Mouse (Mus musculus) ovary, adult 18-20 months (tissue): ENCODE measurements at regions not wholly inside any gene's neighbourhood (a gene's known extent, or its start where the extent isn't known, plus 50 kb on each side); places are given as distances from the start of the nearest gene placed in this dataset.
A peak's percentile ranks its signal among the peaks of the same experiment; 100 is the strongest.
"Not testable (repeated sequence)": the region's sequence is repeated elsewhere in the genome, so short reads cannot be mapped to it uniquely, and the experiment has no call there.

Source experiments
- DNase-seq: peaks from one replicate; pipeline ENCODE4 v3.0.0; 2022; ENCODE audit warnings: low spot score, mixed read lengths

GRCm38 (mm10) chr13:50754911-50755310 is 56.8 kb downstream of the Gm8765 start:
- not testable (repeated sequence) for DNase-seq

GRCm38 (mm10) chr13:50756334-50756733 is 58.2 kb downstream of the Gm8765 start:
- not testable (repeated sequence) for DNase-seq

GRCm38 (mm10) chr13:50764618-50765017 is 66.5 kb downstream of the Gm8765 start:
- no peak for DNase-seq

GRCm38 (mm10) chr13:50780036-50780435 is 81.9 kb downstream of the Gm8765 start:
- DNase-seq: not testable (repeated sequence)

GRCm38 (mm10) chr13:50829879-50830550 is 131.9 kb downstream of the Gm8765 start:
- DNase-seq: peak; percentile 1
